Mouse (Mus musculus): ENCODE results near the gene Gm3854. TPM values are rescaled to one million over a fixed set of nuclear protein-coding genes. Genes with fewer than 3 reads are reported as not detected.

Gm3854 gene
- total RNA-seq, 4 experiments from 2014 or later: 0.24 to 0.54 (median 0.48) TPM

DNA sequence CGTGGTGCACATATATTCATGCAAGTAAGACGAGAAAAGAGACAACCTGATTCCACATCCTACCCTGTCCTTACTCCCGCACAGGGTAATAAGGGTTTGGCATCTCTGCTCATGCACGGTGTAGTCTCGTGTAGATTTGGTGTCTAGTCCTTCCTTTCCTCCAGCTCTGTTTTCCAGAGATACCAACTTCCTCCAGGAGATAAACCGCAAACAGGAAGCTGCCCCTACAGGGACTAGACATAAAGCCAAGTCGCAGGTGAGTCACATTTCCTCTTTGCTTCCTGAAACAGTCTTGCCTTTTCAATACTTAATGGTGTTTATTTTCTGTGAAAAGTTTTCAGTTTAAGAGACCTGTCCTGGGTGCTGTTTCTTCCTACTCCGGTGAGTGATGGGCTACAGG, 40.5 kb downstream of the Gm3854 start:
- no peak for DNase-seq (ENCODE audit: low spot score in 2 of 2)

- peak in 1 of 2 experiments; percentile 13 for DNase-seq (ENCODE audit: low spot score in 2 of 2)
Measured at GRCm38 (mm10) chr7:6386995-6387394, 43.4 kb downstream of the Gm3854 start.

DNA sequence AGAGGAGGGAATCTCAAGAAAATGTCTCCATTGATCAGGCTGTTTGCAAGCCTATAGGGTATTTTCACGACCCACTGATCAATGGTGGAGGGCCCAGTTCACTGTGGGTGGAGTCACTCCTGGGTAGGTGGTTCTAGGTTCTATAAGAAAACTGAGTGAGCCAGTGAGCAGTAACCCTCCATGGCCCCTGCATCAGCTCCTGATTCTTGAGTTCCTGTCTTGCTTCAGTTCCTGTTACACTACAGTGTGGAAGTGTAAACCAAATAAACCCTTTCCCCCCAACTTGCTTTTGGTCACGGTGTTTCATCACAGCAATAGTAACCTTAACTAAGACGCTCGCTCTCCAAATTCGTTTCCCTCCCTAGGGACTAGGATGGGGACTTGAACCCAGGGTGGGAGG, 45.4 kb downstream of the Gm3854 start:
- no peak for DNase-seq (ENCODE audit: low spot score in 2 of 2)

GRCm38 (mm10) chr7:6389449-6389848, 45.9 kb downstream of the Gm3854 start:
- DNase-seq (ENCODE audit: low spot score in 2 of 2): no peak

DNA sequence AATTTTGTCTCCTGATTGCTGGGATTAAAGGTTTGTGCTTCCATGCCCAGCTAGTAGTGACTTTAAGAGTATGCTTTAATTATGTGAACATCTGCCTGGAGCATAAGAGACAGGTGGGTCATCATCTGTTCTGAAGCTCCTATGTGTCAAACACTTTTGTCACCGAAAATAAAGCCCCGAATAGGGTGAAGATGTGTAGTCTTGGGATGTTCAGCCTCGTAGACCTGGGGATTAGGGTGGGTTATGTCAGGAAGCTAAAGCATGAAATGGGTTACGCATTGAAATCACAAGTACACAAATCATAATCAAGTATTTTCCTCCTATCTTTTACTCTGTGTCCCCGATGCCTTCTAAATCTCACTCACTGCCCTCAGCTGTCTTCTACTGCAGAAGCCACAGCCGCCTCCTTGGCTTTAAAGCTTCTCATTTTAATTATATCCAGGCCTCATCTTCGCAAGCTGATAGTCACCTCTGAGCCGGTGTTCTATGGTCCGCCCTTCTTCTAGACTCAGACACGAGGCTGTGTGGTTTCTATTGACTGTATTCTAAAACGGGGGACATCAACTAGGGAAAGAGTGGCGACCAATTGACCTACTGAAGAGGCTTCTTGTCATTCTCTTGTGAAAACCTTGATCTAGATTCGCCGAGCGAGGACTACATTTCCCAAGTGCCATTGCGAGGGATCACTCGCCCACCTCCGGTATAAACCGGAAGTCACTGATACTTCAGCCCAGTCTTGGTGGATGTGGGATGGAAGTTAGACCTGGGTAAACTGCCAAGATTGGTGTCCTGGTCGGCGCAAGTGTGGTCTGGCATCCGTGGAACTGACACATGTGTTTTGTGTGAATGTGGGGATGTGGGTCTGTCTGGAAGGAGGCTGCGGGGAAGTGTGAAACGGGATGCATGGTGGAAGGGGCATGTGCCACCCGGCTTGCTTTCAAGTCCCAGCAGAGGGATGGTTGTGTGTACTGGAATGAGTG, 54.7 kb downstream of the Gm3854 start, which contains the start of gene Smim17:
Gene Smim17 (plus strand): TSS at position 720 of the 980 bp plus-strand sequence.
- DNase-seq (ENCODE audit: low spot score in 2 of 2): peak in 1 of 2 experiments; percentile 11

Other genes with a start within 250 kb of the Gm3854 start
- 10 to 100 TPM; 27.1 to 32.2 (median 29.7) TPM for gene Zfp787, start 187.8 kb upstream of the Gm3854 start, total RNA-seq (2022)
- 1 to 10 TPM; 5.5 to 8.7 (median 7.4) TPM for gene Zfp444, start 171.5 kb upstream of the Gm3854 start, total RNA-seq (2022)
- gene Galp, start 146.7 kb upstream of the Gm3854 start, total RNA-seq (2022): not detected
- gene Zscan5b, start 121.5 kb upstream of the Gm3854 start, total RNA-seq (2022): not detected
- gene Epp13, start 91.0 kb upstream of the Gm3854 start, total RNA-seq (2022): not detected
- gene Zfp667, start 57.2 kb upstream of the Gm3854 start, total RNA-seq (2022): 1 to 10 TPM; 4.2 to 5.8 (median 4.8) TPM
- gene Zfp583, start 12.5 kb upstream of the Gm3854 start, total RNA-seq (2022): 1 to 10 TPM in 2 of 4 experiments, under 1 TPM in 2; 0.81 to 1.6 (median 1.1) TPM
- 1 to 10 TPM; 2.7 to 4.7 (median 3.5) TPM for gene Zfp78, start 19.5 kb downstream of the Gm3854 start, total RNA-seq (2022)
- 1 to 10 TPM in 3 of 4 experiments, under 1 TPM in 1; 0.70 to 2.7 (median 1.1) TPM for gene Zfp28, start 39.5 kb downstream of the Gm3854 start, total RNA-seq (2022)
- under 1 TPM in 3 of 4 experiments, not detected in 1; 0.11 to 0.85 (median 0.36) TPM for gene Smim17, start 55.0 kb downstream of the Gm3854 start, total RNA-seq (2022)
- not detected for gene Gm20715, start 66.5 kb downstream of the Gm3854 start, total RNA-seq (2022)
- gene Olfr1344, start 94.9 kb downstream of the Gm3854 start, total RNA-seq (2022): not detected
- gene Olfr1336, start 112.4 kb downstream of the Gm3854 start, total RNA-seq (2022): not detected
- gene Olfr1346, start 123.3 kb downstream of the Gm3854 start, total RNA-seq (2022): not detected
- gene Olfr5, start 143.2 kb downstream of the Gm3854 start, total RNA-seq (2022): not detected
- not detected for gene Olfr1347, start 156.0 kb downstream of the Gm3854 start, total RNA-seq (2022)
- gene Olfr1348, start 165.0 kb downstream of the Gm3854 start, total RNA-seq (2022): not detected
- gene Olfr1349, start 179.2 kb downstream of the Gm3854 start, total RNA-seq (2022): not detected
- not detected for gene Olfr1350, start 221.1 kb downstream of the Gm3854 start, total RNA-seq (2022)